Mouse (Mus musculus) natural killer cell, adult 2 months (primary cell): Measurements from ENCODE around the gene Fmo2.

Experiments
- DNase-seq, 2 experiments: peaks; one replicate each; pipeline ENCODE4 v3.0.0; 2022; ENCODE audit warnings: low spot score in 2 of 2

The Fmo2 gene

GRCm38 (mm10) chr1:162897838-162898811, at the start of gene Fmo2:
Gene Fmo2, minus strand, starts transcription at chr1:162898726.
- DNase-seq: no peak

GRCm38 (mm10) chr1:162947934-162948333, 49.4 kb upstream of the Fmo2 start:
- no peak for DNase-seq

GRCm38 (mm10) chr1:162946837-162947558, 48.5 kb upstream of the Fmo2 start:
- no peak for DNase-seq

GRCm38 (mm10) chr1:162943700-162944099, 45.2 kb upstream of the Fmo2 start:
- no peak for DNase-seq

- DNase-seq: no peak
Observed at GRCm38 (mm10) chr1:162938696-162939351, 40.3 kb upstream of the Fmo2 start.

- DNase-seq: no peak
Observed at GRCm38 (mm10) chr1:162937970-162938695, 39.6 kb upstream of the Fmo2 start.

GRCm38 (mm10) chr1:162937415-162937814, 38.9 kb upstream of the Fmo2 start, which contains the start of gene Fmo6:
Gene Fmo6, minus strand, starts transcription at chr1:162937515.
- no peak for DNase-seq

- DNase-seq: no peak
Observed at GRCm38 (mm10) chr1:162934374-162935012, 36.0 kb upstream of the Fmo2 start.

GRCm38 (mm10) chr1:162932386-162932785, 33.9 kb upstream of the Fmo2 start:
- no peak for DNase-seq

GRCm38 (mm10) chr1:162931880-162932279, 33.4 kb upstream of the Fmo2 start:
- no peak for DNase-seq

- DNase-seq: no peak
Observed at GRCm38 (mm10) chr1:162931310-162931875, 32.9 kb upstream of the Fmo2 start.

- DNase-seq: no peak
Observed at GRCm38 (mm10) chr1:162930631-162931030, 32.1 kb upstream of the Fmo2 start.

GRCm38 (mm10) chr1:162929146-162929545, 30.6 kb upstream of the Fmo2 start:
- DNase-seq: no peak

GRCm38 (mm10) chr1:162925121-162925520, 26.6 kb upstream of the Fmo2 start:
- DNase-seq: no peak

GRCm38 (mm10) chr1:162916661-162917060, 18.1 kb upstream of the Fmo2 start:
- DNase-seq: no peak

GRCm38 (mm10) chr1:162914932-162915556, 16.5 kb upstream of the Fmo2 start:
- no peak for DNase-seq

GRCm38 (mm10) chr1:162912085-162912484, 13.6 kb upstream of the Fmo2 start:
- DNase-seq: no peak

GRCm38 (mm10) chr1:162901879-162902278, 3.4 kb upstream of the Fmo2 start:
- no peak for DNase-seq

- peak; percentile 3 to 28 for DNase-seq
Observed at GRCm38 (mm10) chr1:162895900-162896299, 2.6 kb downstream of the Fmo2 start.

- no peak for DNase-seq
Observed at GRCm38 (mm10) chr1:162893014-162893413, 5.5 kb downstream of the Fmo2 start.
